Mouse (Mus musculus) midbrain, embryonic 14.5 days (tissue): ENCODE measurements at regions not wholly inside any gene's neighbourhood (a gene's known extent, or its start where the extent isn't known, plus 50 kb on each side); places are given as distances from the start of the nearest gene placed in this dataset.
A peak's percentile ranks its signal among the peaks of the same experiment; 100 is the strongest.

Experiments used
- ATAC-seq: fragments of 200-750 bp; cut with Nextera tagmentation; 2 replicates; pipeline ENCODE4 v1.8.0; 2017; ENCODE audit warnings: moderate number of reproducible peaks, moderate library complexity; ENCODE audit not compliant: low FRiP score, low TSS enrichment
- DNase-seq: peaks from one replicate; pipeline ENCODE4 v3.0.0-alpha.2; 2015
- H3K27ac ChIP-seq: fragments of 300-500 bp; sonication (generic); replicated peaks from 2 replicates; pipeline ENCODE4 v1.5.1; 2014; ENCODE audit warnings: mild to moderate bottlenecking, low read depth, low read length, moderate library complexity
- H3K27me3 ChIP-seq: fragments of 300-500 bp; sonication (generic); 2 replicates; pipeline ENCODE4 v1.6.1; 2014; ENCODE audit warnings: low read length, control low read depth, mixed read lengths; ENCODE audit not compliant: control insufficient read depth, insufficient read depth
- H3K36me3 ChIP-seq: fragments of 300-500 bp; sonication (generic); 2 replicates; pipeline ENCODE4 v1.6.1; 2014; ENCODE audit warnings: low read length, control low read depth; ENCODE audit not compliant: control insufficient read depth, insufficient read depth
- H3K4me1 ChIP-seq: fragments of 300-500 bp; sonication (generic); 2 replicates; pipeline ENCODE4 v1.6.1; 2014; ENCODE audit warnings: mild to moderate bottlenecking, antibody characterized with exemption, low read length, control low read depth; ENCODE audit not compliant: control insufficient read depth, insufficient read depth
- H3K4me2 ChIP-seq: fragments of 300-500 bp; sonication (generic); 2 replicates; pipeline ENCODE4 v1.6.1; 2014; ENCODE audit warnings: mild to moderate bottlenecking, low read length, moderate library complexity
- H3K4me3 ChIP-seq: fragments of 300-500 bp; sonication (generic); replicated peaks from 2 replicates; pipeline ENCODE4 v1.5.1; 2014; ENCODE audit warnings: low read depth, low read length
- H3K9ac ChIP-seq: fragments of 300-500 bp; sonication (generic); replicated peaks from 2 replicates; pipeline ENCODE4 v1.6.1; 2014; ENCODE audit warnings: mild to moderate bottlenecking, low read length, moderate library complexity
- H3K9me3 ChIP-seq: fragments of 300-500 bp; sonication (generic); 2 replicates; pipeline ENCODE4 v1.6.1; 2016; ENCODE audit warnings: low read length, control low read depth, mixed read lengths; ENCODE audit not compliant: control insufficient read depth
- WGBS: fragments of 180-500 bp; shearing (Covaris S2); extraction: QIAGEN DNeasy Blood & Tissue Kit; methylation state at CpG from one replicate; pipeline ENCODE4 v1.1.7; 2014; 5-methylcytosine and 5-hydroxymethylcytosine counted together

GRCm38 (mm10) chr1:65509003-65509402 lies 227.1 kb downstream of the Pth2r start:
- Histone ChIP-seq H3K9me3 (no peaks in the 10 kb centered on the region), H3K9ac (no peak overlapping the region), H3K4me2 (no peak overlapping the region), H3K27me3 (no peaks in the 10 kb centered on the region), H3K36me3 (no peaks in the 10 kb centered on the region), H3K27ac (no peak overlapping the region), H3K4me3 (no peak overlapping the region), H3K4me1 (no peaks in the 10 kb centered on the region)
- no peak for ATAC-seq
- 83% methylated on average over 2 of the region's 2 CpGs for WGBS
- DNase-seq = no peak

GRCm38 (mm10) chr1:65535674-65536073 lies 253.8 kb downstream of the Pth2r start:
- Histone ChIP-seq H3K27me3 (no peaks in the 10 kb centered on the region), H3K4me3 (no peak overlapping the region), H3K4me1 (no peaks in the 10 kb centered on the region), H3K36me3 (no peaks in the 10 kb centered on the region), H3K4me2 (no peak overlapping the region), H3K9ac (no peak overlapping the region), H3K27ac (no peak overlapping the region), H3K9me3 (no peaks in the 10 kb centered on the region)
- no peak for DNase-seq
- ATAC-seq = no peak
- WGBS = 50% methylated on average over 3 of the region's 3 CpGs

- no peak for ATAC-seq
- Histone ChIP-seq H3K27ac (no peak overlapping the region), H3K4me2 (no peak overlapping the region), H3K4me1 (no peaks in the 10 kb centered on the region), H3K27me3 (no peaks in the 10 kb centered on the region), H3K36me3 (no peaks in the 10 kb centered on the region), H3K9me3 (no peaks in the 10 kb centered on the region), H3K4me3 (no peak overlapping the region), H3K9ac (no peak overlapping the region)
- WGBS = 85% methylated on average over 3 of the region's 3 CpGs
- DNase-seq = no peak
These were observed 256.7 kb downstream of the Pth2r start for GRCm38 (mm10) chr1:65538509-65538908.

- Histone ChIP-seq H3K27ac (no peak overlapping the region), H3K9me3 (no peaks in the 10 kb centered on the region), H3K9ac (no peak overlapping the region), H3K4me1 (no peaks in the 10 kb centered on the region), H3K4me2 (no peak overlapping the region), H3K36me3 (no peaks in the 10 kb centered on the region), H3K4me3 (no peak overlapping the region), H3K27me3 (no peaks in the 10 kb centered on the region)
- DNase-seq = peak; percentile 30
- WGBS = 40% methylated on average over 5 of the region's 5 CpGs
- ATAC-seq = no peak; the same call in 1 of the 2 replicates
These were observed 262.5 kb downstream of the Pth2r start for GRCm38 (mm10) chr1:65544219-65544864.

- Histone ChIP-seq H3K27ac (no peak overlapping the region), H3K36me3 (no peaks in the 10 kb centered on the region), H3K9ac (no peak overlapping the region), H3K9me3 (no peaks in the 10 kb centered on the region), H3K4me1 (no peaks in the 10 kb centered on the region), H3K4me3 (no peak overlapping the region), H3K27me3 (no peaks in the 10 kb centered on the region), H3K4me2 (no peak overlapping the region)
- ATAC-seq = no peak
- 58% methylated on average over 5 of the region's 5 CpGs for WGBS
- DNase-seq = no peak
These were observed 263.6 kb downstream of the Pth2r start for GRCm38 (mm10) chr1:65545336-65546060.

- no peak overlapping the region for H3K4me3 ChIP-seq
- H3K27me3 ChIP-seq = no peaks in the 10 kb centered on the region
- no peak overlapping the region for H3K27ac ChIP-seq
- H3K36me3 ChIP-seq = no peaks in the 10 kb centered on the region
- ATAC-seq (no peak), DNase-seq (no peak)
- no peaks in the 10 kb centered on the region for H3K4me1 ChIP-seq
- H3K4me2 ChIP-seq = no peak overlapping the region
- WGBS = 81% methylated on average over 4 of the region's 4 CpGs
- H3K9ac ChIP-seq = no peak overlapping the region
- no peaks in the 10 kb centered on the region for H3K9me3 ChIP-seq
These were observed 267.0 kb downstream of the Pth2r start for GRCm38 (mm10) chr1:65548830-65549229.

- 82% methylated on average over 2 of the region's 2 CpGs for WGBS
These were observed 305.5 kb downstream of the Pth2r start for GRCm38 (mm10) chr1:65587402-65587801.

GRCm38 (mm10) chr1:65635315-65635714 lies 291.0 kb upstream of the Crygf start:
- Histone ChIP-seq H3K9ac (no peak overlapping the region), H3K4me1 (no peaks in the 10 kb centered on the region), H3K4me2 (no peak overlapping the region), H3K9me3 (no peaks in the 10 kb centered on the region), H3K4me3 (no peak overlapping the region), H3K27ac (no peak overlapping the region), H3K36me3 (no peaks in the 10 kb centered on the region), H3K27me3 (no peaks in the 10 kb centered on the region)
- WGBS = 95% methylated on average over 2 of the region's 2 CpGs
- DNase-seq = no peak
- no peak for ATAC-seq

More at GRCm38 (mm10) chr1:65587402-65587801, 305.5 kb downstream of the Pth2r start:
- Histone ChIP-seq H3K27me3 (no peaks in the 10 kb centered on the region), H3K4me2 (no peak overlapping the region), H3K27ac (no peak overlapping the region), H3K4me1 (no peaks in the 10 kb centered on the region), H3K9ac (no peak overlapping the region), H3K36me3 (no peaks in the 10 kb centered on the region), H3K4me3 (no peak overlapping the region), H3K9me3 (peaks cover 6% of the 10 kb centered on the region; the same call in 1 of the 2 replicates)
- DNase-seq (no peak), ATAC-seq (no peak)

- Histone ChIP-seq H3K36me3 (no peaks in the 10 kb centered on the region), H3K27ac (no peak overlapping the region), H3K9me3 (no peaks in the 10 kb centered on the region), H3K4me2 (no peak overlapping the region), H3K4me3 (no peak overlapping the region), H3K27me3 (no peaks in the 10 kb centered on the region), H3K9ac (no peak overlapping the region), H3K4me1 (no peaks in the 10 kb centered on the region)
- no peak for ATAC-seq
- peak; percentile 12 for DNase-seq
- 88% methylated on average over 2 of the region's 2 CpGs for WGBS
These were observed 271.9 kb upstream of the Crygf start for GRCm38 (mm10) chr1:65654460-65654859.
